Mouse (Mus musculus) macrophage (primary cell): ENCODE data around the gene Atl3. TPM values are rescaled to one million over a fixed set of nuclear protein-coding genes. Genes with fewer than 3 reads are reported as not detected.

Experiments used
- H3K27ac ChIP-seq: fragments of 350-480 bp; formaldehyde crosslinking; 2 replicates; pipeline ENCODE4 v1.9.0; 2021
- H3K36me3 ChIP-seq: fragments of 350-480 bp; formaldehyde crosslinking; 2 replicates; pipeline ENCODE4 v1.9.0; 2021; ENCODE audit errors: inconsistent target
- H3K4me3 ChIP-seq: fragments of 350-480 bp; formaldehyde crosslinking; 2 replicates; pipeline ENCODE4 v1.9.0; 2021; ENCODE audit errors: inconsistent target
- H3K79me2 ChIP-seq: fragments of 350-480 bp; formaldehyde crosslinking; 2 replicates; pipeline ENCODE4 v1.9.0; 2021; ENCODE audit errors: inconsistent target
- WGBS: methylation state at CpG from one replicate; pipeline ENCODE4 v1.1.7; 2026; ENCODE audit warnings: inconsistent platforms; ENCODE audit not compliant: missing documents; 5-methylcytosine and 5-hydroxymethylcytosine counted together
- polyA plus RNA-seq: library from polyadenylated mRNA; stranded (reverse); fragments of 250-400 nt; gene quantifications from 3 replicates; pipeline ENCODE4 v1.2.4, GENCODE M21; 2018; ENCODE audit warnings: inconsistent platforms
- total RNA-seq, 78 experiments: library from RNA; depleted of rRNA; stranded (reverse); fragments of 250-400 nt; gene quantifications; 1 replicate in 9 of 78; 2 replicates in 24 of 78; 3 replicates in 43 of 78; 4 replicates in 2 of 78; pipeline ENCODE4 v1.2.4; 2018; ENCODE audit warnings: inconsistent platforms in 56 of 78

The Atl3 gene
- total RNA-seq (2018; cell fraction: chromatin; rRNA removed): 100 to 1,000 TPM in 9 of 26 experiments, 10 to 100 TPM in 17; 41.6 to 151 (median 93.0) TPM
- total RNA-seq (2018; cell fraction: cytosol; rRNA removed): 10 to 100 TPM; 56.6 to 87.1 (median 71.8) TPM
- 100 to 1,000 TPM in 14 of 26 experiments, 10 to 100 TPM in 12; 60.7 to 144 (median 102) TPM for total RNA-seq (2018; cell fraction: nucleus; rRNA removed)
- 30.6 to 48.9 TPM (median 46.4 TPM) in 3 replicates for polyA plus RNA-seq

DNA sequence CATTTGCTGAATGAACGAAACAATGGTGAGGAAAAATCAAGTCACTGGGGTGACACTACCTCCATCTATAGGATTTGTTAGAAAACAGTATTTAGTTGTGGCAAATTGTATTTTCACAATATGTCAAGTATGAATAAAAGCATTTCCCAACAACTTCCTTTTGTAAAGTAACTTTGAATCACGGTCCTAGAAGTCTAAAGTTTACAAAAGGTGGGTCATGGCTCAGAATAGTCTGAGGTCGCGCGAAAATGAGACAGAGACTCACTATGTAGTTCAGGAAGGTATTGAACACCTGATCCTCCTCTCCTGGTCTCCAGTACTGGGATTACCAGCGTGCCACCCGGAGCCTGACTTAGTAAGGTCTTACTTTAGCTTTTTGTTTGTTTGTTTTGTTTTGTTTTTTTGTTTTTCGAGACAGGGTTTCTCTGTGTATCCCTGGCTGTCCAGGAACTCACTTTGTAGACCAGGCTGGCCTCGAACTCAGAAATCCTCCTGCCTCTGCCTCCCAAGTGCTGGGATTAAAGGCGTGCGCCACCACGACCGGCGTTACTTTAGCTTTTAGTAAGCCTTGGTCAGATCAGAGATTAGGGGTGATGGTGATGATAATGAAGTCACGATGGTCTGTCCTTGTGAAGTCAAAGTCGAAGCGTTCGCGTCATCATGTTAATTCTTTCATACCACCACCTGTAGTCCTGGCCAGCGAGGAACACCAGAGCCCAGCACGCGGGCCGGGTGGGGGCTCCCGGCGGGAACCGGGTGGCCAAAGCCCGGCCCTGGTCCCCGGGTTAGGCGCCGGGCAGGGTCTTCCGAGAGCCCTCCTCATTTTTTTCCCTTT, at the start of gene Atl3:
Gene Atl3, plus strand, starts transcription at position 689 of the 835 bp plus-strand sequence.
- WGBS: 26% methylated on average over 27 of the region's 31 CpGs
- H3K4me3 ChIP-seq: peak within 1 kb of the TSS; percentile 59
- no peaks in the 10 kb centered on the region for H3K36me3 ChIP-seq
- H3K27ac ChIP-seq: peak within 1 kb of the TSS; percentile 78
- peaks cover 33% of the 10 kb centered on the region for H3K79me2 ChIP-seq

DNA sequence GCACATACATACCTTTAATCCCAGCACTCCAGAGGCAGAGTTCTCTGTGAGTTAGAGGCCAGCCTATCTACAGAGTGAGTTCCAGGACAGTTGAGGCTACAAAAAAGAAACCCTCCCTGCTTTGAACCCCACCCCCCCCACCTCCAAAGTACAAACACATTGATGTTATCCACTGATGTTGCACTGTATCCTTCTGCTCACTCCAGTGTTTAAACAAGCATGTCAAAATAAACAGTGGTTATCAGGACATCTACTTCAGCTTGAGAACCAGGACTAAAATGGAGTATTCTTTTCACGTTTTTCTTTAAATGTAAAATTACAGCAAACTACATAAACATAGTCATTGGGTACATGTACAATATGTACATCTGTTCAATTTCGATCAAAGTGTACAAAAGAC, 48.7 kb upstream of the Atl3 start:
- no peak overlapping the region for H3K27ac ChIP-seq
- WGBS: 88% methylated on average over 2 of the region's 2 CpGs
- H3K79me2 ChIP-seq: peaks cover 98% of the 10 kb centered on the region
- H3K4me3 ChIP-seq: no peak overlapping the region
- peaks cover 2% of the 10 kb centered on the region; the same call in 1 of the 2 replicates for H3K36me3 ChIP-seq

DNA sequence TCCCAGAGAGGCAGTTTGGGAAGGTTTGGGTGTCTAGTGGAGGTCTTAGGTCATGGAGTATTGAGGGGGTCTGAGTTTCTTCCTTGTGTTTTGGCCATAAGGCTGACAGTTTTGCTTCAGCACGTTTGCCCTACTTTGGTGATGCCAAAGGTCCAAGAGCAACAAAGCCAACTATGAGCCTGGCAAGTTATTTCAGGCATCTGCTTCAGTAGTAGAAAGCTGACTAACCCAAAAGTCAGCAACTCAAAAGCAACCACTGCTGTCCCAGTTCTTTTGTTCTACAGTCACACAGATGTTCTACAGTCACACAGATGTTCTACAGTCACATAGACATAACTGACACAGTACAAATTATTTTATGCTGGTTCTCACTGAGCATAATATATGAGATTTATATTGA, 48.2 kb upstream of the Atl3 start:
- 100% methylated on average over 1 of the region's 1 CpGs for WGBS
- no peak overlapping the region for H3K27ac ChIP-seq
- peaks cover 7% of the 10 kb centered on the region; the same call in 1 of the 2 replicates for H3K36me3 ChIP-seq

DNA sequence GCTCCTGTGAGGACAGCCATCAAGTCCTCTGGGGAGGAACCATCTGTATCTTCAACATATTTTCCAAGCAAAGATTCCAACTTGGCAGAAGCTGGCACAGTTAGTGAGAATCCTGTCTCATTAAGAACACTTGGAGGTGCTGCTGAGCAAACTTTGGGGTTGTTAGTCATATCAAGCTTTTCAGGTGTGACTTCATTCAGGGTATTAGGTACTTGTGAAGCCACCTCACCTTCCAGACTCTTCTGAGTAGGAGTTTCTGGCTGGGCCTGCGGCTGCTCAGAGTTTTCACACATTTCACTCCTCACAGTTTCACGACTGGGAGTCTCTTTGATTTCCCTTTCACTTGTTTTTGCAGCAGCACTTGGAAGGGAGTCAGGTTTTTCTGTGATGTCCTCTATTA, 37.0 kb upstream of the Atl3 start:
- WGBS: 100% methylated on average over 1 of the region's 2 CpGs
- Histone ChIP-seq H3K27ac (no peak overlapping the region), H3K79me2 (peaks cover 86% of the 10 kb centered on the region), H3K36me3 (peaks cover 6% of the 10 kb centered on the region; the same call in 1 of the 2 replicates), H3K4me3 (no peak overlapping the region)

More for the DNA sequence above, 48.2 kb upstream of the Atl3 start:
- Histone ChIP-seq H3K79me2 (peaks cover 98% of the 10 kb centered on the region; the same call in 1 of the 2 replicates), H3K4me3 (no peak overlapping the region)

DNA sequence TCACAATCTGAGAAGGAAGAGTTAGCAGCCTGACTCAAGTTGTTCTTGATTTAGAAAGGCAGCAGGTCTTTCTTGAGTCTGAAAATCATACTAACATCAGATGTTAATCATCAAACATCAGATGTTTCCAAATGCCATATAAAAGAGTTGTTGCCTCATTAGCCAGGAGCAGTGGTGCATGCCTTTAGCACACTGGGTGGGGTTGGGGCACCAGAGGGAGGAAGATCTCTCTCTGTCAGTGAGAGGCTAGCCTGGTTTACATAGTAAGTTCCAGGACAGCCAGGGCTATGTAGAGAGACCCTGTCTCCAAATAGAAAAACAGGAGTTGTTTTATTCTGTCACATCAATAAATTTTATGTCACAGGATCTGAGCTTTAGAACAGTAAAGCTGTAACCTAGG, 34.9 kb upstream of the Atl3 start:
- no peak overlapping the region for H3K4me3 ChIP-seq
- peaks cover 99% of the 10 kb centered on the region for H3K79me2 ChIP-seq
- no peak overlapping the region for H3K27ac ChIP-seq
- H3K36me3 ChIP-seq: peaks cover 6% of the 10 kb centered on the region; the same call in 1 of the 2 replicates

DNA sequence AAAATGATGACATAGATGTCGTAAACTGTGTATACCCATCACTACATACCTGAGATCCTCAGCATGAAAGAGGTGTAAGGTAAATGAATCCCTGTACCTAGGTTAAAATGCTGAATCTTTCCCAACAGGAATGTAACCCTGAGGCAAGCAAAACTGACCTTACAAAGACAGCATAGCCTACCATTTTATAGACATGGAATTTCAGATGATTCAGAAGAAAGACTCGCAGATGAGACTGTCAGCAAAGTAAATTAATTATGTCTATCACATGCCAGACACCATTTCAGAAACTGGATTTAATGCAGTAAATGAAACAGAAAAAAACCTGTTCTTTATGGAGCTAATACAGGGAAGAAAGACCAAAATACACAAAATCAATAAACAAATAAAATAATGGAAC, 34.5 kb upstream of the Atl3 start:
- H3K79me2 ChIP-seq: peaks cover 100% of the 10 kb centered on the region
- H3K27ac ChIP-seq: no peak overlapping the region
- 100% methylated on average over 2 of the region's 2 CpGs for WGBS
- no peak overlapping the region for H3K4me3 ChIP-seq
- H3K36me3 ChIP-seq: peaks cover 6% of the 10 kb centered on the region; the same call in 1 of the 2 replicates

DNA sequence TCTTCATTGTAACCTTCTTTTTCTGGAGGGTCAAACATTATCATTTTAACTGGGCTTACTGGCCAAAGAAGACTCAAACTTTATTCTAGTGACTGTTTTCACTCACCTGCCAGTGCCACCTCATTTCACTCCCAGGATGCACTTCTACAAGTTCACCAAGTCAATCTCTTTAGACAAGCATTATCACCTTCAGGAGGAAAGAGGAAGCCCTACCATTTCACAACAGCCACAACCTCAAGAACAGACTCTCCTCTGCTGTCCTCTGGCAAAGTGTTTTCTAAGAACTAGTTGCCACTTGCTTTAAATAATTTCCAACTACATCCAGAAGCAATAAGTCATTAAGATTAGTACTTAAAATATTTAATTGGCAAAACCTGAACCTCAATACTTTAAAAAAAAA, 25.9 kb upstream of the Atl3 start:
- peaks cover 6% of the 10 kb centered on the region; the same call in 1 of the 2 replicates for H3K36me3 ChIP-seq
- H3K4me3 ChIP-seq: no peak overlapping the region
- no peak overlapping the region for H3K27ac ChIP-seq
- peaks cover 100% of the 10 kb centered on the region for H3K79me2 ChIP-seq

DNA sequence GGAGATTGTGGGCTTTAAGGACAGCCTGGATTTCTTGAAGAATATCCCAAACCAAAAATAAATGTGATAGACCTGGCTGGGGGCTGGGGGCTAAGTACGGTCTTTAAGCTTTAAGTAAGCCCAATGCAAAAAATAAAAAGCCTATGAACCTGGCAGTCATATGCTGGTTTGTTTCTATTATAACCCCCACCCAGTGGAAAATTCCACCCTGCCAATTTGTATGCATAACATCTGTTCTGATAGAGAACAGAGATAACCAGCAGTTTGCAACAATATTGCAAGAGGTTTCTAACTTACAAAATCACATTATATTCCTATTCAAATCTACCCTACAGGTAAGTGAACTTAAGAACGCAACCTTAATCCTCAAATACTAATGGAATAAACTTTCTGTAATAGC, 23.2 kb upstream of the Atl3 start:
- H3K4me3 ChIP-seq: no peak overlapping the region
- WGBS: 100% methylated on average over 2 of the region's 2 CpGs
- H3K79me2 ChIP-seq: peaks cover 100% of the 10 kb centered on the region
- H3K36me3 ChIP-seq: peaks cover 14% of the 10 kb centered on the region; the same call in 1 of the 2 replicates
- H3K27ac ChIP-seq: no peak overlapping the region

DNA sequence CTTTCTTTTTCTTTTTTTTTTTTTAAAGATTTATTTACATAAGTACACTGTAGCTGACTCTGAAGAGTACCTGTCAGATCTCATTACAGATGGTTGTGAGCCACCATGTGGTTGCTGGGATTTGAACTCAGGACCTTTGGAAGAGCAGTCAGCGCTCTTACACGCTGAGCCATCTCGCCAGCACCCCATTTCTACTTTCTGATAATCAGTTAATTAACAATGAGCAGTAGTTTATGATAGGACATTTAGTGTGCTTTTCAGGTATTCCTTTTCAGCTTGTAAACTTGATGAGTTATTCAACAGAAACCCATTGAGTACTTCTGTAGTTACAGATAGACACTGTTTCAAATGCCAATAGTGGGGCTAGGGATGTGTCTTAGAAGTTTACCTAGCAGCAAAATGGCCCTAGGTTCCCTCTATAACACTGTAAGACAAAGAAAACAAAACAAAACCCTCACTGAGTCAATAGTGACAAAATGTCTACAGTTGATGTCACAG, 14.0 kb upstream of the Atl3 start:
- Histone ChIP-seq H3K27ac (no peak overlapping the region), H3K79me2 (peaks cover 79% of the 10 kb centered on the region), H3K4me3 (no peak overlapping the region), H3K36me3 (no peaks in the 10 kb centered on the region; the same call in 1 of the 2 replicates)
- WGBS: 96% methylated on average over 3 of the region's 3 CpGs

DNA sequence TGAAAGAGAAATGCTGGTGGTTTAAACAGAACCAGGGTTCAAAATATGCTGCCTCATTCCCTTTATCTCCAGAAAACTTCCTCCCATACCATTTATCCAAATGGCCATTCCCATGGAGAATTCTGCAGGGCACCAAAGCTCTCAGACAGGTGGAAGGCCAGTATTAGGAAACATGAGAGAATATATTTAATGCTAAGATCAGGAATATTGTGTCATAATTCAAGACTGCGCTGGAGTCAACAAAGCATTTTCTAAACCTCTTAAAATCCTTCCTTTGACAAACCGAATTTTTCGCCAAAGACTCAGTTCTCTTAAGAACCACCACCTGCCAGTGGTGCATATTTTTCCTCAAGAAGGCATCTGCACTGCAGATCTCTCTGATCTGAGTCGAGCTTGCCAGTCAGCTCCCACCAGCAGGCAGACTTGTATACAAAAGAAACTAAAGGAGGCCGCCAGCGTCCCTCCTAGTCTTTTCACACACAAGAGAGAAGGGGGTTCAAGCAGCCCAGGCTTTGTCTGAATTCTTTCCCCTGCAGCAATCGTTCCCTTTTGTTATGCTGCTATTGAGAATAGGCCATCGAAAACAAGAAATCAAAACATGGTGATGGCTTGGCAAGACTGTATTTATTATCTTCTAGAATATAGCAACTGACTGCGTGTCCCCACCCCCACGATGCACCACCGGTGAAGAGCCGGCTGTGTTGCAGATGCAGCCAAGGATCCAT, 12.1 kb upstream of the Atl3 start:
- Histone ChIP-seq H3K36me3 (no peaks in the 10 kb centered on the region), H3K4me3 (peak overlapping the region; percentile 95), H3K27ac (peak overlapping the region; percentile 82), H3K79me2 (peaks cover 60% of the 10 kb centered on the region)
- 8% methylated on average over 12 of the region's 12 CpGs for WGBS

DNA sequence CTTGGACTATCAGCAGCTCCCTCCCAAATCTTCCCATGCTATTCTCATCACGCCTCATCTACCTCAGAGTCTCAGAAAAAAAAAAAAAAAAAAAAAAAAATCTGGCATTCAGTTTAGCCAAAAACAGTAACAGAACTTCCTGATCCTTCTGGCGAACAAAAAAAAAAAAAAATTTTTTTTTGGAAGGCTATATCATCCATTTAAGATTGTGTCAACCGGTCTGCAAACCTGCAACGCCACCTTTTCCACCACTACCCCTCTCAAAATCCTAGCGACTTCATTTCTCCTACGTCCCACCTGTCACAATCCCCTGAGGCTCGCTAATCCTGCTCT, 11.6 kb upstream of the Atl3 start:
- H3K79me2 ChIP-seq: peaks cover 55% of the 10 kb centered on the region
- WGBS: 0% methylated on average over 7 of the region's 7 CpGs
- H3K27ac ChIP-seq: peak overlapping the region; percentile 82
- H3K4me3 ChIP-seq: peak overlapping the region; percentile 95
- no peaks in the 10 kb centered on the region for H3K36me3 ChIP-seq

DNA sequence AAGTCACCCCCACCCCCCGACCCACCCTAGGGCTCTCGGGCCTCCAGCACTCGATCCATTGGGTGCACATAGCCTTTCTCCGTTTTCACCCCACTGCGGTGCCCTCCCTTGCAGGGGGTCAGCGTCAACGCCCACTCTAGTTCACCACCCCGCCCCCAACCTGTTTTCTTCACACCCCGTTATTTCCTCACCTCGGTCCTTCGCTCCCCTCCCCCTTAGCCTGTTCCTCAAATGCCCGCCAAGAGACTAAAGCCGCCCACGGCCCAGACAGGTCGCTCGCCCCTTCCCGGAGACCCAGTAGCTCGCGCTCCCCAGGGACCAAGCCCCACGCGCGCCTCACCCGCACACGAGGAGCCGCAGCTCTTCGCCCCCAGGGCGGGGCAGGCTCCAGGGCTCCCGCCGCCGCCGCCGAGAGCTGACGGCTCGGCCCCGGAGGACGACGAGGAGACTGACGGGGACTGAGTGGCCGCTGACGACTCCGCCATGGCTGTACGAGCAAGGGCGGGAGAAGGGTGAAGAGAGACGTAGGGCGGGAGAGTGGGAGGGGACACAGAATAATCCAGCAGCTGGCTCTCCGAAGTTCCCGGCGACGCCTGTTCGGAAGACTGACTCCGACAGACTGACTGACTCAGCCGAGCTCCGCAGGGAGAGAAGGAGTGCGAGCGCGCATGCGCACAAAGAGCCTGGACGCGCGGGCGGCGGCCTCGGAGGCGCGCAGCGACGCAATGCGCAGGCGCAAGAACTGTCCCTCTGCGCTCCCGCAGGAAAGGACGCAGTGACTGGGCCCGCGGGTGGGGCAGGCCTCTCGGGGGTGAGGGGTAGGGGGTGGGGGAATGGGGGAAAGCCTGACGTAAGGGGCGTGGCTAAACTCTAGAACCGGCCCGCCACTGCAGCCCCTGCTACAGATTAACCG, 11.0 kb upstream of the Atl3 start, which contains the start of gene Rtn3:
Gene Rtn3, minus strand, starts transcription at position 683 of the 913 bp plus-strand sequence.
- Histone ChIP-seq H3K79me2 (peaks cover 48% of the 10 kb centered on the region), H3K27ac (peak within 1 kb of the TSS; percentile 82), H3K36me3 (no peaks in the 10 kb centered on the region), H3K4me3 (peak within 1 kb of the TSS; percentile 95)
- under 1% methylated on average over 76 of the region's 80 CpGs for WGBS

DNA sequence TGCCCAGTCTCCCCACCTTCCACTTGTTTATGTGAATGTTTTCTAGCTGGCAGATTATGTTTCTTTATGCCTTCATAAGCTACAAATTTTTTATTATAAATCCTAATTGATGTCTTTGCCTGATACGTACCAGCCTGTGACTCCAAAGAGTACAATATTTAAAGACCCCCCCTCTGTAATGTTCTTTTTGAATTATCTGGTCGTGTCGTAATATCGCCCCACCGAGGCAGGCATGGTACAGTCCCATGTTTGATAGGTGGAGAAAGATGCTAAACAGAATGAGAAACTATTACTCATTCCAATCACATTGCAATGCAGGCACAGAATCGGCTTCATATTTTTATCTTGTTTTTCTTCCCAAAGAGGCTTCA, 10.3 kb upstream of the Atl3 start:
- WGBS: 0% methylated on average over 6 of the region's 6 CpGs
- Histone ChIP-seq H3K79me2 (peaks cover 42% of the 10 kb centered on the region), H3K4me3 (peak overlapping the region; percentile 30), H3K36me3 (no peaks in the 10 kb centered on the region), H3K27ac (peak overlapping the region; percentile 68)

DNA sequence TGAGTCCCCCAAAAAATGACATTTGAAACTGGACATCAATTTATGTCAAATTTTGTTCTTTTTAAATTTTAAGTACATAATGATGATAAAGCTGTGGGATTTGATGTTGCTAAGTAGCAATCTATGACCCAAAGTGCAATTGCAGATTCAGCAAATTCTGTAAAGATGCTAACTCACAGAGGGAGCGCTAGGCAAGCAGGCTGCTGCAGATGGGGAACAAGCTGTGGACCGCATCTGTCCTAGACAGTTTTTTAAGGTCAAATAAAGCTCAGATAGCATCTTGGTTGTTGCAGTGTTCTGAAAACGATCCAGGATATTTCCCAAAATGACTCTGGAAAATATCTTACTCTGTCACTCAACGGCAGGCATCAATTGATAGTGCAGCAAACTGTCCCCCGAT, 9.8 kb upstream of the Atl3 start:
- Histone ChIP-seq H3K36me3 (no peaks in the 10 kb centered on the region), H3K79me2 (peaks cover 36% of the 10 kb centered on the region), H3K27ac (peak overlapping the region; percentile 68), H3K4me3 (peak overlapping the region; percentile 30; the same call in 1 of the 2 replicates)
- 53% methylated on average over 5 of the region's 5 CpGs for WGBS
